Mouse (Mus musculus): Measurements from ENCODE around the gene Phf5a. TPM values are rescaled to one million over a fixed set of nuclear protein-coding genes. Genes with fewer than 3 reads are reported as not detected.

The Phf5a gene
- polyA plus RNA-seq, 1 experiment from 2014 or later, result 72.6 TPM

DNA sequence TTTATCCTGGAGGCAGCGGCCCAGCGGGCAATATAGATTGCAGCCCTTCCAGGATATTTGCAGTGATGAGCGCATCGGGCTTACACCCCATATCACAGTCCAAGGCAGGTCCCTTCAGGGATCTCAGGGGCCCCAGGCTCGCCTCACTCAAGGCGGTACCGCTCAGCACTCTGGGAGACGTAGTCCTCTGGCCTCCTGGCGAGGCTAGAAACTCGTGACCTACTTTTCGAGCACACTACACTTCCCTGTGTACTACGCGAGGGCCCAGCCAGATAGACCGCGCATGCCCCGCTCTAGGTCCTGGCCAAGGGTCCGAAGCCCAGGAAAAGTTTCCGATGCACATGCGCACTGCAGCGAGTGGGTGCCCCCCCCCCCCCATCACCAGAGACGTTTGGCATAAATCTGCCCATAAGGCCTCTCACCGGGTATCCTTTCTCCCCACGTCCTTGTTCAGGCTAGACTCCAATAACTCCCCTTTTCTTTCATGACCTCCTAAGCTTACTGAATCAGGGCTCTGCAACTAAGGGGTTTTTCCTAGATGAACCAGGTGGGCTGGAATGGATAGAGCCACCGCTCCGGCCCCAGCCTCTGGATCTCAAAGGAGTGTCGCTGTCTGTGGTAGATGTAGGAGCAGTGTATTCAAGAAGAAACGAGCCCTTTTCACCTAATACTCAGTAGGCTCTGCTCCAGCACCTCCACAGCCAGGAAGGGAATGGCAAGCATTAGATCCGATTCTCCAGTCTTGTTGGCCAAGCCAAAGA lies 15.5 kb downstream of the Phf5a start:
- WGBS (ENCODE audit: insufficient replicate concordance), result under 1% methylated on average over 28 of the region's 28 CpGs
- H3K9ac ChIP-seq (ENCODE audit: low read depth, low read length), result peak overlapping the region; percentile 93
- peaks cover 32% of the 10 kb centered on the region for H3K4me1 ChIP-seq (ENCODE audit: control insufficient read depth, low read depth, low read length)

DNA sequence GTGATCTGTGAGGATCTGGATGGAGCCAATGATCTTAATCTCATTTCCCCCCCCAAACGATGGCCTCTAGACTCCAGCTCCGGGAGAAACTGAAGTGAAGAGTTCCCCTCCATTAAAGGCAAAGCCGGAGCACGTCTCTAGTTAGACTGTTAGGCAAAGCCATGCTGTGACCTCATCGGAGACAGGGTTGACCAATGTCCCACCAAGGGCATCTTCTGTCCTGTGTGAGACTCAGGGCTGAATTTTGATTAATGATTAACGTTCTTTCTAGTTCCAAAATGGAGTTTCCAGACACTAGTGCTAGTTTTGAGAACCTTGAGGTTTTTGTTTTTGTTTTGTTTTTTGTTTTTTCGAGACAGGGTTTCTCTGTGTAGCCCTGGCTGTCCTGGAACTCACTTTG lies 18.6 kb downstream of the Phf5a start:
- Histone ChIP-seq H3K4me2 (ENCODE audit: low read depth, low read length) (no peak overlapping the region), H3K27ac (ENCODE audit: low read length) (peak overlapping the region; percentile 6; the same call in 1 of the 2 replicates), H3K4me3 (ENCODE audit: low read depth, low read length) (no peak overlapping the region), H3K9ac (ENCODE audit: low read depth, low read length) (no peak overlapping the region), H3K4me1 (ENCODE audit: control insufficient read depth, low read depth, low read length) (peaks cover 17% of the 10 kb centered on the region), H3K9me3 (replicated peaks; ENCODE audit: control insufficient read depth, low read length) (no peaks in the 10 kb centered on the region), H3K27me3 (ENCODE audit: control insufficient read depth, insufficient read depth, low read depth, low read length) (no peaks in the 10 kb centered on the region), H3K36me3 (ENCODE audit: control insufficient read depth, insufficient read depth) (peaks cover 22% of the 10 kb centered on the region)
- WGBS (ENCODE audit: insufficient replicate concordance), result 64% methylated on average over 7 of the region's 7 CpGs
- ATAC-seq (ENCODE audit: low read depth), result no peak

More for the DNA sequence above, 15.5 kb downstream of the Phf5a start:
- peak overlapping the region; percentile 93 for H3K4me3 ChIP-seq (ENCODE audit: low read depth, low read length)
- peak overlapping the region; percentile 96 for H3K4me2 ChIP-seq (ENCODE audit: low read depth, low read length)
- peaks cover 7% of the 10 kb centered on the region for H3K36me3 ChIP-seq (ENCODE audit: control insufficient read depth, insufficient read depth)
- no peaks in the 10 kb centered on the region for H3K9me3 ChIP-seq (replicated peaks; ENCODE audit: control insufficient read depth, low read length)
- H3K27ac ChIP-seq (ENCODE audit: low read length), result peak overlapping the region; percentile 95
- H3K27me3 ChIP-seq (ENCODE audit: control insufficient read depth, insufficient read depth, low read depth, low read length), result no peaks in the 10 kb centered on the region
- peak; percentile 86 for ATAC-seq (ENCODE audit: low read depth)

DNA sequence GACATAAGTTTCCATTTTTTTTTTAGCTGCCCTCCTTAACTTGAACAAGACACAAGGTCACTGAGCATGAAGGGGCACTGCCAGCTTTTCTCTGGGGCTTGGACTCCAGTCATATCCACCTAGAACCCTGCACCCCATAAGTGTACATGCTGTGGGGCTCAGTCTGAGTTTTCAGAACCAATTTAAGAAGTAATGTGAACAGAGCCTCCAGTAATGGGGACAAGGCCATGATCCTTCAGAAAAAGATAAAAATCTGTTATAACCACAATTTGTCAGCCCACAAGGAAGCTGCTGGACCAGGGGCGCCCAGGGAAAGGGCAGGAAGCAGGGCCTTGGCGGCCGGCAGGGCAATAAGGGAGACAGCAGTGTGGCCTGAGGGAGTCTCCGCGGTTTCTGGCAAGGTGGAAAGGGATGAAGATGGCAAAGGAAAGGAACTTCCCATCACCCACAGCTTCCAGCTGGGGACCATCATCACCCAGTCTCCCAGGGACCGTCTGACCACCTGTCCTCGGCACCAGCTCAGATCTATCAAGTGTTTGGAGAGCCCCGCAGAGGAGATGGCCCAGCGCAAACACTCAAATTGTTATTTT lies 19.2 kb downstream of the Phf5a start:
- WGBS (ENCODE audit: insufficient replicate concordance), result 74% methylated on average over 9 of the region's 9 CpGs
- Histone ChIP-seq H3K9me3 (replicated peaks; ENCODE audit: control insufficient read depth, low read length) (no peaks in the 10 kb centered on the region), H3K27me3 (ENCODE audit: control insufficient read depth, insufficient read depth, low read depth, low read length) (no peaks in the 10 kb centered on the region), H3K4me1 (ENCODE audit: control insufficient read depth, low read depth, low read length) (peaks cover 17% of the 10 kb centered on the region), H3K4me2 (ENCODE audit: low read depth, low read length) (no peak overlapping the region), H3K27ac (ENCODE audit: low read length) (peak overlapping the region; percentile 6; the same call in 1 of the 2 replicates), H3K36me3 (ENCODE audit: control insufficient read depth, insufficient read depth) (peaks cover 22% of the 10 kb centered on the region), H3K4me3 (ENCODE audit: low read depth, low read length) (no peak overlapping the region), H3K9ac (ENCODE audit: low read depth, low read length) (no peak overlapping the region)
- ATAC-seq (ENCODE audit: low read depth), result no peak

DNA sequence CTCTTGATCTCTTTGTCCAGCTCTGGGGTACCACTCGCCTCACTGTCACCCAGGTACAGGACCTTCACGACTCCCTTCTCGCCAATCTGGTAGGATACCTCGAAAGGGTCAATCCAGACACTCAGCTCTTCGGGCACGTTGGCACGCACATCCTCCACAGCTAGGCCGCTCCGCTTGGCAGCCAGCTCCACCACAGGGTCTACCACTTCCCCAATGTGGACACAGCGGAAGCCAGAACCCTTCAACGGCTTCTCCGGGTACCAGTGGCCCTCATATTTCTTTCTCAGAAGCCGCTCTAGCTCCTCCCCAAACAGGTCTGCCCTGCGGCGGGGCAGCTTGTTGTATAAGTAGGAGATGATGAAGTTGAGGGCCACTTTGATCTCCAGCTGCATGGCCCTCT lies 20.3 kb downstream of the Phf5a start:
- peaks cover 11% of the 10 kb centered on the region for H3K4me1 ChIP-seq (ENCODE audit: control insufficient read depth, low read depth, low read length)
- H3K27ac ChIP-seq (ENCODE audit: low read length), result no peak overlapping the region
- peaks cover 22% of the 10 kb centered on the region for H3K36me3 ChIP-seq (ENCODE audit: control insufficient read depth, insufficient read depth)

DNA sequence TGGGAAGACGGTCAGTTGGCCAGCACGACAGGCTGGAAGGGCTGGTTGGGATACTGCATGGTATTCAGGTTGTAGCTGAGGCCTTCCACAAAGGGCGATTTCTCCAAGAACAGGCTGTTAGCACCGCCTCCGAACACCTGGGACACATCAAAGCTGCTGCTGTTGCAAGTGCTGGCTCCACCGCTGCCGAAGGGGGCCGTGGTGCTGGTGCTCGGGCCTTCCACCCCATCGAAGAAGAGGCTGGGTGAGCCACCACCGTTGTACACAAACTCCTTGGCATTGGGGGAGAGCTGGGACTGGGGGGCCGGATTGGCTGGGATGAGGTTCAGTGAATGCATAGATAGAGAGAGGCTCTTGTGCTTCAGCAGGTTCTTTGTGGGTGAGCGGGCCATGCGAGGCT lies 21.0 kb downstream of the Phf5a start:
- Histone ChIP-seq H3K4me3 (ENCODE audit: low read depth, low read length) (no peak overlapping the region), H3K9ac (ENCODE audit: low read depth, low read length) (no peak overlapping the region), H3K36me3 (ENCODE audit: control insufficient read depth, insufficient read depth) (peaks cover 22% of the 10 kb centered on the region), H3K27ac (ENCODE audit: low read length) (no peak overlapping the region), H3K4me2 (ENCODE audit: low read depth, low read length) (no peak overlapping the region), H3K4me1 (ENCODE audit: control insufficient read depth, low read depth, low read length) (peaks cover 13% of the 10 kb centered on the region), H3K9me3 (replicated peaks; ENCODE audit: control insufficient read depth, low read length) (no peaks in the 10 kb centered on the region), H3K27me3 (ENCODE audit: control insufficient read depth, insufficient read depth, low read depth, low read length) (no peaks in the 10 kb centered on the region)
- ATAC-seq (ENCODE audit: low read depth), result no peak
- 81% methylated on average over 14 of the region's 14 CpGs for WGBS (ENCODE audit: insufficient replicate concordance)

More for the DNA sequence above, 20.3 kb downstream of the Phf5a start:
- Histone ChIP-seq H3K4me2 (ENCODE audit: low read depth, low read length) (no peak overlapping the region), H3K27me3 (ENCODE audit: control insufficient read depth, insufficient read depth, low read depth, low read length) (no peaks in the 10 kb centered on the region), H3K9ac (ENCODE audit: low read depth, low read length) (no peak overlapping the region), H3K9me3 (replicated peaks; ENCODE audit: control insufficient read depth, low read length) (no peaks in the 10 kb centered on the region), H3K4me3 (ENCODE audit: low read depth, low read length) (no peak overlapping the region)
- 85% methylated on average over 15 of the region's 15 CpGs for WGBS (ENCODE audit: insufficient replicate concordance)
- no peak for ATAC-seq (ENCODE audit: low read depth)

DNA sequence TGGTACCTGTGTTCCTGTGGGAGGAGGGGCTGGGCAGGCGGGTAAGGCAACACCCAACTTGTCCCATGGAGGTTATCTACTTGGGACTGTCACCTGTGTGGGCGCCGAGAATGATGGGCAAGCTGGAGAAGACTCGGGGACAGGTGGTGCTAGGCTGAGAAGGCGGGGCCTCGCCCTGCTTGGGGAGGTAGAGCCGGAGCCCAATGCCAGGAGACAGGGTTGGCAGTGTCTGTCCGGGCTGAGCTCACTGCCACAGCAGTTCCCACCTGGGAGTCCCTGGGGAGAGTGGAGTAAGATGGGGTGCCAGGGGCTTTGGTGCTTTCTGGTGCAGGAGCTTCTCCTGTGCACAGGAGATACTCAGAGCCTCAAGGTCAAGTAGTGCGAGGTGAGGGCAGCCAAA lies 22.6 kb downstream of the Phf5a start:
- Histone ChIP-seq H3K9ac (ENCODE audit: low read depth, low read length) (no peak overlapping the region), H3K4me3 (ENCODE audit: low read depth, low read length) (no peak overlapping the region), H3K27me3 (ENCODE audit: control insufficient read depth, insufficient read depth, low read depth, low read length) (no peaks in the 10 kb centered on the region), H3K4me1 (ENCODE audit: control insufficient read depth, low read depth, low read length) (peaks cover 8% of the 10 kb centered on the region), H3K9me3 (replicated peaks; ENCODE audit: control insufficient read depth, low read length) (no peaks in the 10 kb centered on the region), H3K27ac (ENCODE audit: low read length) (no peak overlapping the region), H3K36me3 (ENCODE audit: control insufficient read depth, insufficient read depth) (peaks cover 22% of the 10 kb centered on the region), H3K4me2 (ENCODE audit: low read depth, low read length) (no peak overlapping the region)
- no peak for ATAC-seq (ENCODE audit: low read depth)
- 71% methylated on average over 9 of the region's 9 CpGs for WGBS (ENCODE audit: insufficient replicate concordance)

DNA sequence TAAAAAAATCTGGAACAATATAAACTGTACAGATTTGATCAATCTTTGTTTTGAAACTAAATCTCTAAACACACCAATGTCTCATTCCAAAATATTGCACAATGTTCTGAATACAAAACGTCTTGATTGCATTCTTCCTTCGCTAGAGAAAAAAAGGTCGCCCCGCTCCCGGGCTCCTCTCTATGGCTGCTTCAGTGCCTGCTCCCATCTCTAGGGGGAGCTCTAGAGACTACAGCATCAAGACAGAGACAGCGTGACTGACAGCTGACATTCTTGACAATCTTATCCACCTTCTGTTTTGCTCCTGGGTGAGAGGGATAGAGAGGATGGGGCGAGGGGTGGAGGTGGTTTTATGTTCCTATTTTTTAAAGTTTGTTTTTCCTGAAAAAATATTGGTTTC lies 23.4 kb downstream of the Phf5a start:
- WGBS (ENCODE audit: insufficient replicate concordance), result 32% methylated on average over 7 of the region's 7 CpGs
- Histone ChIP-seq H3K27ac (ENCODE audit: low read length) (no peak overlapping the region), H3K4me3 (ENCODE audit: low read depth, low read length) (no peak overlapping the region), H3K36me3 (ENCODE audit: control insufficient read depth, insufficient read depth) (peaks cover 22% of the 10 kb centered on the region), H3K4me1 (ENCODE audit: control insufficient read depth, low read depth, low read length) (peaks cover 5% of the 10 kb centered on the region), H3K27me3 (ENCODE audit: control insufficient read depth, insufficient read depth, low read depth, low read length) (no peaks in the 10 kb centered on the region), H3K9ac (ENCODE audit: low read depth, low read length) (no peak overlapping the region), H3K9me3 (replicated peaks; ENCODE audit: control insufficient read depth, low read length) (no peaks in the 10 kb centered on the region), H3K4me2 (ENCODE audit: low read depth, low read length) (no peak overlapping the region)
- peak; percentile 55; the same call in 1 of the 2 replicates for ATAC-seq (ENCODE audit: low read depth)

DNA sequence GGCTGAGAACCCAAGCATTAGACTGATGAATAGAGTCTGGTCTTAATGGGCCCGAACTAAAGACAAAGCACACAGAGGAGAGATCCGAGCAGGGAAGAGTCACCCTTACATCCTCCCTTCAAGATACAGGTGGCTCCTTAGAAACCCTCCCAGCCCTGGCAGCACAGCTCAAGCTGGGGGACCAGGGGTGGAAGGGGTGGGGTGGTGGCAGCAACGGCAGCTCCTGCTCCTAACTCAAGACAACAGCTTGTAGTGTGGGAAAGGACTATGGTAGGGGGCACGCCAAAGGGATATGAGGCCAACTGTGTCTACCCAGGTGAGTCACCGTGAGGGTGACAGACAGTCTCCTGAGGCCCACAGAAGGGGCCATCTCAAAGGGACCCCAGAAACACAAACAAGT lies 23.9 kb downstream of the Phf5a start:
- no peak overlapping the region for H3K27ac ChIP-seq (ENCODE audit: low read length)
- no peak overlapping the region for H3K4me2 ChIP-seq (ENCODE audit: low read depth, low read length)
- H3K9me3 ChIP-seq (replicated peaks; ENCODE audit: control insufficient read depth, low read length), result no peaks in the 10 kb centered on the region
- H3K4me1 ChIP-seq (ENCODE audit: control insufficient read depth, low read depth, low read length), result peaks cover 5% of the 10 kb centered on the region
- no peak overlapping the region for H3K4me3 ChIP-seq (ENCODE audit: low read depth, low read length)
- no peak for ATAC-seq (ENCODE audit: low read depth)
- H3K36me3 ChIP-seq (ENCODE audit: control insufficient read depth, insufficient read depth), result peaks cover 22% of the 10 kb centered on the region
- WGBS (ENCODE audit: insufficient replicate concordance), result 84% methylated on average over 5 of the region's 5 CpGs
- no peaks in the 10 kb centered on the region for H3K27me3 ChIP-seq (ENCODE audit: control insufficient read depth, insufficient read depth, low read depth, low read length)
- no peak overlapping the region for H3K9ac ChIP-seq (ENCODE audit: low read depth, low read length)

DNA sequence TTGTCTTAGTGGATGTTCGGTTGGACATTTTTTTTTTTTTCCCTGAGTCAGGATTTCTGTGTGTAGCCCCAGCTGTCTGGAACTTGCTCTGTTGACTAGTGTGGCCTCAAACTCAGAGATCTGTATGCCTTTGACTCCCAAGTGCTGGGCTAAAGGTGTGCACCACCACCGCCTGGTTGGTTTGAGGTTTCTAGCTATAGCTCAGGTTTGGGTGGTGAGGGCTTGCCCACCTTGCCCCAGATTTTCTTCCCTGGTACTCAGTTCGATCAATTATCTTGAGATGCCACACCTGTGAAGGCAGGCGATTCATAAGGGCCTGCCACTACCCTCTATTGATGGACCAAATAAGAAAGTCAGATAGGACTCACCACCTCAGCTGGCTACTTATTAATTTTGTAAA lies 24.6 kb downstream of the Phf5a start:
- no peak for ATAC-seq (ENCODE audit: low read depth)
- Histone ChIP-seq H3K9me3 (replicated peaks; ENCODE audit: control insufficient read depth, low read length) (no peaks in the 10 kb centered on the region), H3K4me2 (ENCODE audit: low read depth, low read length) (no peak overlapping the region), H3K4me1 (ENCODE audit: control insufficient read depth, low read depth, low read length) (peaks cover 5% of the 10 kb centered on the region), H3K9ac (ENCODE audit: low read depth, low read length) (no peak overlapping the region), H3K36me3 (ENCODE audit: control insufficient read depth, insufficient read depth) (peaks cover 22% of the 10 kb centered on the region), H3K4me3 (ENCODE audit: low read depth, low read length) (no peak overlapping the region), H3K27ac (ENCODE audit: low read length) (no peak overlapping the region), H3K27me3 (ENCODE audit: control insufficient read depth, insufficient read depth, low read depth, low read length) (no peaks in the 10 kb centered on the region)
- 71% methylated on average over 4 of the region's 4 CpGs for WGBS (ENCODE audit: insufficient replicate concordance)
